In the genomic region with DNA sequence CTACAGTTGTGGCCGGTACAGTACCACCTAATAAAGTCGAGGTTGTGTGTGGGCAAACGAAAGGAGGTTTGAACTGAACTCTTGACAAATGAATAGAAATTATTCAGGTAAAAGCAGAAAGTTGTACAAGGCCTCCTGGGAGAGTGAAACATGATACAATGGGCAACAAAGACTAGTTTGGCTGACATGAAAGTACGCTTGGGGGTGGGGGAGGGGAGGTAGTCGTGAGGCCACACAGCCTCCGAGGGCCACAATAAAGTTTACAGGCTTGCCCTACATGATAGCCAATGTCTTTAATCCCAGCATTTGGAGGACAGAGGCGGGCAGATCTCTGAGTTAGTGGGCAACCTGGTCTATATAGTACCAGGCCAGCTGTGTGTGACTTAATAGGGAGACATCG, we compare ENCODE assay signal across 18 mouse cellular contexts. TPM values are rescaled to one million over a fixed set of nuclear protein-coding genes. Genes with fewer than 3 reads are reported as not detected.
DNase-seq lines count a peak whose midpoint lies in the region; ATAC-seq and TF ChIP-seq lines count a peak whose summit lies in the region.
"Had no signal": no experiment of that assay in that cellular context is flagged by ENCODE, and none has a peak within 500 bp of the region (broad histone marks: within the 10 kb centered on the region; RNA-seq: fewer than 3 reads in every experiment).

No protein-coding gene starts in this region.

- TF ChIP-seq CTCF in thymus, adult 2 months (IDR thresholded peaks at IDR 0.05; ENCODE audit: borderline replicate concordance, control insufficient read depth, extremely low read depth, insufficient read depth, low read length, poor library complexity): no peak

- DNase-seq in heart, adult 8-10 months (ENCODE audit: low spot score): no peak
- DNase-seq in lung, postnatal 14 days: no peak
- DNase-seq in embryonic facial prominence, embryonic 10.5 days (ENCODE audit: low spot score): peak; percentile 59
- no peak for DNase-seq in ovary, postnatal 36 days (ENCODE audit: low spot score)
- DNase-seq in thymus, adult 2 months: no peak
- DNase-seq: B cell, adult 2 months; kidney, adult 9 months; right cerebral cortex, postnatal 25 days; thymus, postnatal 14 days had no signal

- no peak for ATAC-seq in heart, embryonic 12.5 days (ENCODE audit: insufficient number of reproducible peaks, low FRiP score)
- ATAC-seq in lung, embryonic 15.5 days (ENCODE audit: borderline replicate concordance, extremely low read depth, low FRiP score, low TSS enrichment): no peak
- no peak for ATAC-seq in limb, embryonic 13.5 days (ENCODE audit: low FRiP score, low read depth)

- no peaks in the 10 kb centered on the region for H3K27me3 ChIP-seq in heart, embryonic 12.5 days (replicated peaks)
- H3K27me3 ChIP-seq in lung, embryonic 15.5 days: no peaks in the 10 kb centered on the region
- H3K27me3 ChIP-seq in embryonic facial prominence, embryonic 10.5 days (replicated peaks; ENCODE audit: low read depth, poor library complexity, severe bottlenecking): no peaks in the 10 kb centered on the region
- H3K27me3 ChIP-seq in limb, embryonic 13.5 days: no peaks in the 10 kb centered on the region
- H3K27me3 ChIP-seq in thymus, adult 2 months (ENCODE audit: control insufficient read depth, insufficient read depth, low read length): no peaks in the 10 kb centered on the region
- H3K27me3 ChIP-seq: forebrain, embryonic 15.5 days had no signal

- 0 out of 2 replicates have a peak, but pooled peaks cover 4% of the 10 kb centered on the region for H3K9me3 ChIP-seq in heart, embryonic 12.5 days (replicated peaks)
- no peaks in the 10 kb centered on the region for H3K9me3 ChIP-seq in lung, embryonic 15.5 days
- no peaks in the 10 kb centered on the region for H3K9me3 ChIP-seq in embryonic facial prominence, embryonic 10.5 days
- no peaks in the 10 kb centered on the region for H3K9me3 ChIP-seq in limb, embryonic 13.5 days
- H3K9me3 ChIP-seq: forebrain, embryonic 15.5 days had no signal

- no peak for TF ChIP-seq POLR2A in thymus, adult 2 months (IDR thresholded peaks at IDR 0.05; ENCODE audit: control insufficient read depth, extremely low read depth, insufficient read depth, low read length, poor library complexity)

- peak overlapping the region; percentile 84 for H3K4me2 ChIP-seq in heart, embryonic 12.5 days
- 0 out of 2 replicates have a peak overlapping the region, but pooled peaks have one; percentile 89 for H3K4me2 ChIP-seq in lung, embryonic 15.5 days
- H3K4me2 ChIP-seq in limb, embryonic 13.5 days (replicated peaks): peak overlapping the region; percentile 31

- peaks cover 8% of the 10 kb centered on the region; the same call in 1 of the 2 replicates for H3K36me3 ChIP-seq in heart, embryonic 12.5 days
- peaks cover 4% of the 10 kb centered on the region; the same call in 1 of the 2 replicates for H3K36me3 ChIP-seq in lung, embryonic 15.5 days
- peaks cover 8% of the 10 kb centered on the region; the same call in 1 of the 2 replicates for H3K36me3 ChIP-seq in embryonic facial prominence, embryonic 10.5 days (replicated peaks)
- H3K36me3 ChIP-seq in limb, embryonic 13.5 days: peaks cover 10% of the 10 kb centered on the region
- no peaks in the 10 kb centered on the region for H3K36me3 ChIP-seq in thymus, adult 2 months (ENCODE audit: control insufficient read depth, insufficient read depth, low read length)
- H3K36me3 ChIP-seq: forebrain, embryonic 15.5 days had no signal

- H3K9ac ChIP-seq in heart, embryonic 12.5 days: no peak overlapping the region
- H3K9ac ChIP-seq in lung, embryonic 15.5 days: no peak overlapping the region
- H3K9ac ChIP-seq in limb, embryonic 13.5 days: no peak overlapping the region
- H3K9ac ChIP-seq: forebrain, embryonic 15.5 days; liver, embryonic 14.5 days had no signal

- no peak overlapping the region; the same call in 1 of the 2 replicates for H3K4me3 ChIP-seq in heart, embryonic 12.5 days
- H3K4me3 ChIP-seq in lung, embryonic 15.5 days: no peak overlapping the region
- H3K4me3 ChIP-seq in embryonic facial prominence, embryonic 10.5 days: no peak overlapping the region
- H3K4me3 ChIP-seq in limb, embryonic 13.5 days: no peak overlapping the region
- H3K4me3 ChIP-seq in thymus, adult 2 months (ENCODE audit: control insufficient read depth, insufficient read depth, low read length): no peak overlapping the region

- WGBS in heart, embryonic 12.5 days: 34% methylated on average over 8 of the region's 8 CpGs
- 42% methylated on average over 8 of the region's 8 CpGs for WGBS in lung, embryonic 15.5 days
- 31% methylated on average over 8 of the region's 8 CpGs for WGBS in embryonic facial prominence, embryonic 10.5 days
- WGBS in limb, embryonic 13.5 days: 17% methylated on average over 8 of the region's 8 CpGs
- 84% methylated on average over 8 of the region's 8 CpGs for WGBS in thymus, adult 2 months

- peaks cover 18% of the 10 kb centered on the region for H3K4me1 ChIP-seq in heart, embryonic 12.5 days (replicated peaks)
- peaks cover 19% of the 10 kb centered on the region for H3K4me1 ChIP-seq in lung, embryonic 15.5 days
- peaks cover 40% of the 10 kb centered on the region for H3K4me1 ChIP-seq in embryonic facial prominence, embryonic 10.5 days
- H3K4me1 ChIP-seq in limb, embryonic 13.5 days: peaks cover 30% of the 10 kb centered on the region
- peaks cover 4% of the 10 kb centered on the region; the same call in 1 of the 2 replicates for H3K4me1 ChIP-seq in thymus, adult 2 months (replicated peaks; ENCODE audit: control insufficient read depth, insufficient read depth, low read length)

- H3K27ac ChIP-seq in heart, embryonic 12.5 days (ENCODE audit: poor library complexity, severe bottlenecking): 0 out of 2 replicates have a peak overlapping the region, but pooled peaks have one; percentile 77
- H3K27ac ChIP-seq in lung, embryonic 15.5 days: no peak overlapping the region
- H3K27ac ChIP-seq in embryonic facial prominence, embryonic 10.5 days (replicated peaks): peak overlapping the region; percentile 92
- H3K27ac ChIP-seq in limb, embryonic 13.5 days: no peak overlapping the region
- no peak overlapping the region for H3K27ac ChIP-seq in thymus, adult 2 months (ENCODE audit: control insufficient read depth, insufficient read depth, low read length)
- H3K27ac ChIP-seq: forebrain, embryonic 15.5 days; hindbrain, embryonic 14.5 days; liver, embryonic 14.5 days had no signal

RNA-seq across cellular contexts. Expression of a gene that starts 0.9 kb away (rescaled TPM):
- polyA plus RNA-seq in heart, embryonic 12.5 days (2016; fragmentation: Nextera tagmentation; extraction: Ambion mirVana): 66.1 and 67.6 TPM in 2 replicates
- total RNA-seq in heart, adult 8-10 months (2022): 1 to 10 TPM; 4.4 to 9.5 (median 6.3) TPM
- polyA plus RNA-seq in lung, embryonic 15.5 days (2015; fragmentation: Nextera tagmentation; extraction: Ambion mirVana): 86.3 and 88.2 TPM in 2 replicates
- 39.7 and 40.1 TPM in 2 replicates for polyA plus RNA-seq in embryonic facial prominence, embryonic 10.5 days (2016; fragmentation: Nextera tagmentation; extraction: Ambion mirVana)
- polyA plus RNA-seq in limb, embryonic 13.5 days (2015; fragmentation: Nextera tagmentation; extraction: Ambion mirVana): 88.5 and 89.8 TPM in 2 replicates
- 3.7 and 4.7 TPM in 2 replicates for polyA plus RNA-seq in thymus, adult 2 months (2012; rRNA removed)

RNA-seq across cellular contexts. Expression of a gene that starts 24.5 kb away (rescaled TPM):
- polyA plus RNA-seq in heart, embryonic 12.5 days (2016; fragmentation: Nextera tagmentation; extraction: Ambion mirVana): 1.1 and 1.4 TPM in 2 replicates
- total RNA-seq in heart, adult 8-10 months (2022): not detected
- 0.36 and 0.88 TPM in 2 replicates for polyA plus RNA-seq in lung, embryonic 15.5 days (2015; fragmentation: Nextera tagmentation; extraction: Ambion mirVana)
- polyA plus RNA-seq in embryonic facial prominence, embryonic 10.5 days (2016; fragmentation: Nextera tagmentation; extraction: Ambion mirVana): 4.0 and 5.6 TPM in 2 replicates
- polyA plus RNA-seq in limb, embryonic 13.5 days (2015; fragmentation: Nextera tagmentation; extraction: Ambion mirVana): 7.0 and 7.4 TPM in 2 replicates
- not detected in 2 replicates for polyA plus RNA-seq in thymus, adult 2 months (2012; rRNA removed)
- total RNA-seq: gastrocnemius, postnatal 4 days; left cerebral cortex, adult 2 months; megakaryocyte progenitor cell, adult 5-6 weeks had no signal

RNA-seq across cellular contexts. Expression of a gene that starts 51.6 kb away (rescaled TPM):
- 54.4 and 61.2 TPM in 2 replicates for polyA plus RNA-seq in heart, embryonic 12.5 days (2016; fragmentation: Nextera tagmentation; extraction: Ambion mirVana)
- 10 to 100 TPM; 14.6 to 25.2 (median 18.6) TPM for total RNA-seq in heart, adult 8-10 months (2022)
- 60.1 and 60.7 TPM in 2 replicates for polyA plus RNA-seq in lung, embryonic 15.5 days (2015; fragmentation: Nextera tagmentation; extraction: Ambion mirVana)
- 103 and 106 TPM in 2 replicates for polyA plus RNA-seq in embryonic facial prominence, embryonic 10.5 days (2016; fragmentation: Nextera tagmentation; extraction: Ambion mirVana)
- 113 and 124 TPM in 2 replicates for polyA plus RNA-seq in limb, embryonic 13.5 days (2015; fragmentation: Nextera tagmentation; extraction: Ambion mirVana)
- polyA plus RNA-seq in thymus, adult 2 months (2012; rRNA removed): 93.5 and 105 TPM in 2 replicates

Comparison
In these comparisons a context has a peak if more than half of its experiments do, and no peak if none do; other contexts are left out.
1. H3K27ac ChIP-seq: peak in heart, embryonic 12.5 days (single experiment) and embryonic facial prominence, embryonic 10.5 days (single experiment); none in lung, embryonic 15.5 days (single experiment), limb, embryonic 13.5 days (single experiment) and thymus, adult 2 months (single experiment).
2. H3K4me2 ChIP-seq: peak in every context shown above with its lines; median percentile 89 in lung, embryonic 15.5 days; 84 in heart, embryonic 12.5 days; 31 in limb, embryonic 13.5 days.